Mouse (Mus musculus): ENCODE data around the gene Slc35f6.

The Slc35f6 gene

DNA sequence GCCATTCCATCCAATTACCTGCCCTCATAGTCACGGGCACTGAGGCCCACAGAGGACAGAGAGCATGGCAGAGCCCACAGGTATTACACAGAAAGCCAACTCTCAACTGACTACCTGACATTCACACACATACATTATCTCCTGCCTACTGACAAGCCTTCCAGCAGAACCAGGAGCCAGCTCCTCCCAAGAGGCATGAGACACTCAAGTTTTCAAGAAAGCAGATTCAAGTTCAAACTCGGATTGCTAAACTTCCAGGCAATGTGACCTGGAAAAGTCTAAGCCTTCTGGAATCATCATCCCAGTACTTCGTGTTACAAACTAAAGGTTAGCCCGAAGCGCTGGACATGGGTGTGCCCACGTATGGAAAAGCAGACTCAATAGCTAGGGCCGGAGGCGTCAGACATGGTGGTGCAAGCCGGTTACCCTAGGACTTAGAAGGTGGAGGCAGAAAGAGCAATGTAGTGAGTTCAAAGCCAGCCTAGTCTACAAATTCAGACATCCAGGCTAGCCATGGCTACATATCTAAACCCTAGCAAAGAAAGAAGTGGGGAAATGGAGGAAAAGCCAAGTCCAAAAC is 26.4 kb upstream of the Slc35f6 start:
- no peak for DNase-seq (ENCODE audit: low spot score in 2 of 2)

DNA sequence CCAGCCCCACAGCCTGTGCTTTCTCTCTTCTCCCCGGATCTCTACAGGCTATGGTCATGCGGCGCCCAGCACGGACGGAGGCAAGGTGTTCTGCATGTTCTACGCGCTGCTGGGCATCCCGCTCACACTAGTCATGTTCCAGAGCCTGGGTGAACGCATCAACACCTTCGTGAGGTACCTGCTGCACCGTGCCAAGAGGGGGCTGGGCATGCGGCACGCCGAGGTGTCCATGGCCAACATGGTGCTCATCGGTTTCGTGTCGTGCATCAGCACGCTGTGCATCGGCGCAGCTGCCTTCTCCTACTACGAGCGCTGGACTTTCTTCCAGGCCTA is 25.9 kb upstream of the Slc35f6 start:
- DNase-seq (ENCODE audit: low spot score in 2 of 2): no peak

DNA sequence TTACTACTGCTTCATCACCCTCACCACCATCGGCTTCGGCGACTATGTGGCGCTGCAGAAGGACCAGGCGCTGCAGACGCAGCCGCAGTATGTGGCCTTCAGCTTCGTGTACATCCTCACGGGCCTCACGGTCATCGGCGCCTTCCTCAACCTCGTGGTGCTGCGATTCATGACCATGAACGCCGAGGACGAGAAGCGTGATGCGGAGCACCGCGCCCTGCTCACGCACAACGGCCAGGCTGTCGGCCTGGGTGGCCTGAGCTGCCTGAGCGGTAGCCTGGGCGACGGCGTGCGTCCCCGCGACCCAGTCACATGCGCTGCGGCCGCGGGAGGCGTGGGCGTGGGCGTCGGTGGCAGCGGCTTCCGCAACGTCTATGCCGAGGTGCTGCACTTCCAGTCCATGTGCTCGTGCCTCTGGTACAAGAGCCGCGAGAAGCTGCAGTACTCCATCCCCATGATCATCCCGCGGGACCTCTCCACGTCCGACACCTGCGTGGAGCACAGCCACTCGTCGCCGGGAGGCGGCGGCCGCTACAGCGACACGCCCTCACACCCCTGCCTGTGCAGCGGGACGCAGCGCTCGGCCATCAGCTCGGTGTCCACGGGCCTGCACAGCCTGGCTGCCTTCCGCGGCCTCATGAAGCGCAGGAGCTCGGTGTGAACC is 25.4 kb upstream of the Slc35f6 start:
- peak; percentile 45 to 67 for DNase-seq (ENCODE audit: low spot score in 2 of 2)

DNA sequence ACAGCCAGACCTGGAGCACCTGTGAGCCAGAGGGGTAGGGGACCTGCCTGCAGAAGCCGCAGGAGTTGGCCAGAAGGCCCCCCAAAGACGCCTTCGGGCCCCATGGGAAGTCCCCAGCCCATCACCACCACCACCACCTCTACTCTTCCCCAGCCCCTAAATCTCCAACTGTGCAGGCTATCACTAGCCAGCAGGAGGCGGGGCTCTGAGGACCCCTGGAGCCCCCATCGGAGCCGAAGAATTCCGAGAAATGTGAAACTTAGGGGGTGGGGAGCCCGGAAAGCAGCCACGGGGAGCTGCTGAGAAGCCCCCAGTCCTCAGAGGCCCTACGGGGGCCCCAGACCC is 24.9 kb upstream of the Slc35f6 start:
- no peak for DNase-seq (ENCODE audit: low spot score in 2 of 2)

DNA sequence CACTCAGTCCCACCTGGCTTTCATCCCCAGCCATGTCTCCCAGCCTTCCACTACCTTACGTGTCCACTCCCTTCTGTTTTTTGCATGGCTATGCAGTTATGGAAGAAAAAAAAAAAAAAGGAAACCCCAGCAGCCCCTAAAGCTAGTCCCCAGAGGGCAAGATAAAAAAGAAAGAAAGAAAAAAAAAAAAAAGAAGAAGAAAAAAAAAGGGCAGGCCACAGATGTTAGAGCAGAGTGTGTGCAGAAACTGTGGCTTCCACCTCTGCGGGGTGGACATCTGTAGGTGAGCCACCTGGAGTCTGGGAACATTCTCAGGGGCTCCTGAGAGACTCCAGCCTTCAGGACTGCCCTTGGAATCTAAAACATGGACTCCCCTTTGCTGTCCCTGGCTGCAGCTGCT is 24.4 kb upstream of the Slc35f6 start:
- DNase-seq (ENCODE audit: low spot score in 2 of 2): no peak

DNA sequence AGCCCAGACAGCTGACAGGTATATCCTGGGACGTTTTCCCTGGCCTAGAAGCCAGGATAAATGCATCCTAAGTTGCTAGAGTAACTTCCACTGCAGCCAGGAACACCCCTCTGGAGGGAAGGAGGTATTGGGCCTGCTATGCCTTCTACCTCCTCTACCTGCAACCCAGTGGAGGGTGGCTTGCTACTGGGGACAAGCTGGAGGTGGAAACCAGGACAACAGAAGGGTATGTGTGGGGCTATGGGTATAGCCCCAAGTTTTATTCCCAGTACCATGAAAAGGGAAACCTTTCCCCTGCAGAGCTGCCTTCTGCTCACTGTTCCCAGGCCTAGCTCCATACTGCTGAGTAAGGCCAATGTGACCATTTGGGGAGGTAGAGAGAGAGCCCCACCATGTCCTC is 23.4 kb upstream of the Slc35f6 start:
- no peak for DNase-seq (ENCODE audit: low spot score in 2 of 2)

DNA sequence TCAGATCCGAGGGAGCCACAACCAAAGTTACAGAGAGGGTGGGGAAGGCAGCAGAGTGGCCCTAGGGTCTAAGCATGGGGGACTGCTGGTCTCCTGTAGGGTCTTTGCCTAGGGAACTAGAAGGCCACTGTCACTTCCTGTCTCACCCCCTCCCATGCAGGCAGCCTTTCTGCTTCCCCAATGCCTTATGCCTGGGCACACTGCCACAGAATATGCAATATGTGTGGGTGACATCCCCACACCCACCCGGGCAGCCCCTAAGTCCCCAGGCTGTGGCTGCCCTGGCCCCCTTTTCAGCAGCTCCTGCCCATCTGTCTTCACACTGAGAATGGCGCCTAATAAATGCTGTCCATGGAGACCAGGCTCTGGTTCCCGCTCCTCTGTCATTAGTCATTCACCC is 22.8 kb upstream of the Slc35f6 start:
- DNase-seq (ENCODE audit: low spot score in 2 of 2): no peak

DNA sequence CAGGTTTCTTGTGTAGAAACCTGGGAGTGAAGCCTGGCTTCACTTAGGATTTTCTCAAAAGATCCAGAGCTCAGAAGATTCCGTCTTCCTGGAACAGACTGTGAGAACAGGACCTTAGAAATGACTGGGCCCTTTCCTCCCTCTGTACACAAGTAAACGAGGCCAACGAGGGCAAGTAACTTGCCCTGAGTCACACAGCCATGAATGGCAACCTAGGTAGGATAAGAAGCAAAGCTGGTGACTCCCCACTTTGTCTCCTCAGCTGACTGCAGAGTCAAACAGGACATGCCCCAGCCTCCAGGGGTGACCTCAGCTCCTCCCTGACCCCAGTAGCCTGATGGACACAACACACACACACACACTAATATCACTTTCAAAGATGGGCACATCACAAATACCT is 22.4 kb upstream of the Slc35f6 start:
- no peak for DNase-seq (ENCODE audit: low spot score in 2 of 2)

DNA sequence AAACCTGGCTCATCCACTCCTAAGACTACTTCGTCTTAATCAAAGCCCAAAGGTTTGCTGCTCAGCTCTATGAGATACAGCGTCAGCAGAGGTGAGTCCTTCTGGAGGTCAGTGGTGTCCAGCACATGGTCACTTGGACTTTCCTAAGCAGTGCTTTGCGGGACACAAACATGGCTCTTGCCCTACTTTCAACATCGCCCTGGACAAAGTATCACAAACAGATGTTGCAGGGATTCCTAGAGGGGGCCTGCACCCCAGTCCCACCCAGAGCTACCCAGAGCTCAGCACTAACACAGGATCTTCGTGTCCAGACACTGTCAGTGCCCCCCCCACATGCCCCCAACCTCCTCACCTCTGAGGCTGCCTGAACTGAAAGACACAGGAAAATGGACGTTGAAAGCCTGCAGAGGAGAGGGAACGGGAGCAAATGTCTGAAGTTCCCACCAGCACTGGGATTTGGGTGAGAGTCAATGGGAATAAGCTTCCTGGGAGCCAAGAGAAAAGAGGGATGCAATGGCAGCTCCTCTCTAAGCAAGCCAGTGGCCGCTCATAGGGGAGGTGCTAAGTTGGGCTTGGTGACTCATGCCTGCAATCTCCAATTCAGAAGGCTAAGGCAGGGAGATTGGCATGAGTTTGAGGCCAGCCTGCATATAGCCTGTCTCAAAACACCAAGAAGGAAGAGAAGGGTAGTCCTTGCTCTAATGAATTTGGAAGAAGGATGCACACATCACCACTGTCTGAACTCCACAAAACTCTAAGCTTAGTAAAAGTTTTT is 21.2 kb upstream of the Slc35f6 start:
- no peak for DNase-seq (ENCODE audit: low spot score in 2 of 2)

DNA sequence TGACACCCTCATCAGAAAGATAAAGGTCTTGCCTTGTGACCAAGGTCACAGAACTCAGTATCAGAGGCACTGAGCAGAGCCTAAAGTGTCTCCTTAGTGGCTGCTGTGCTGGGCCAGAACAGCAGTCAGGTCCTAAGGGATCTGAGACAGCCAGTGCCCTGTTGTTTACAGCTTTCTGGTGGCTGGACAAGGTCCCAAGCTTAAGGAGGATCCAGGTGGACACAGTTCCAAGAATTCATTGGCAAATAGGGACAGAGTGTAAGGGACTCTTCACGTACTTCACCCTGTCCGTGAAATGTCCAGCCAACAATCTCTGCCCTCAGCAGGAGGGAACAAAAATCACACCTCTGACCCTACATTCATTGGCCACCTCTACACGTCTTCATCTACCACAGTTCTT is 19.2 kb upstream of the Slc35f6 start:
- no peak for DNase-seq (ENCODE audit: low spot score in 2 of 2)

DNA sequence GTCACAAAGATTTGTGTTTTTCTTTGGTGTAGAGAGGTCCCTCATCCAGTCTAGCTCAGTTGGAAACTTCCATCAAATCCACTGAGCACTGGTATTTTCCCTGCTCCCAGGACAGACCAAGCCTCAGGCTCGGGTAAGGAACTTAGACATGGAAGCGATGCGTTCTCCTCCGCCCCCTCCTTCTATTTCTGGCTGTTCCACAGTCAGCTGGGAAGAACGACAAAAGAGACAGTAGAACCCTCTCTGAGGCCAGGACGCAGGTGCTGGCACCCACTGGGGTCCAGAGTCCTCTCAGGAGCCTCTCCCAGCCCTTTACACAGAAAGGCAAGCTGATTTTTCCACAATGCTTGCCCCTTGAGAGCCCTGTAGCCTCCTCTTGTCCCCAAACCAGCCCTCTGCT is 17.3 kb upstream of the Slc35f6 start:
- no peak for DNase-seq (ENCODE audit: low spot score in 2 of 2)

DNA sequence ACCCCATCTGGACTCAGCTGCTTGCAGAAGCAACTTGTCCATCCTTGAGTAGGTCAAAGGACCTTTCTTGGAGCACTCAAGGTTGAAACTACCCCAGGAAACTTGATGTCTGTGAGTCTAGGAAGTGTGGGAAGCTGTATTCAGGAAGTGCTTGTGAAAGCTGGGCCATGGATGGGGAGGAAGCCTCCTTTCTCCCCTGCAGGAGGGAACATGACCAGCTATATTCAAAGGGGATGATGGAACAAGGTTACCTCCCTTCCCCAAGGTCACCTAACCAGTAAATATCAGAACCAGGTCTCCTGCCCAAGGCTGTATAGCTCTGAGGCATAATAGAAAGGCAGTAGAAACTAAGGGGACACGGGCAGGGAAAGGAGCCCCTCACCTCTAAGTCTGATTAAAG is 15.6 kb upstream of the Slc35f6 start:
- DNase-seq (ENCODE audit: low spot score in 2 of 2): no peak

DNA sequence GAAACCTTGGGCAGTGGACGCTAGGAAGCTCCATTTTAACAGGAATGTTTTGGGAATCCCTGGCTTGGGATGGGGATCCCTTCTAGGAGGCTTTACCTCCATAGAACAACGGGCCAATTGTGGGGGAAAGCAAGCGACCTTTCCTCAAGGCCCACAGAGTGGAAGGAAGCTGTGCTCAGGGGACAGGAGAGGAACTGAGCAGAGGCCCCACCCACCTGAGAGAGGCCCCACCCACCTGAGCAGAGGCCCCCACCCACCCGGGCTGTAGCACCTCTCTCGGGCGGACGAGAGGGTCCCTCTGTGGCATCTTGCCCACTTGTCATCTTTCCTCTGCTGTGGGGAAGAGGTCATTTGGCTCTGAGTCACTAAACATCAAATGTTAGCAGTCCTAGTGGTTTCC is 10.7 kb upstream of the Slc35f6 start:
- DNase-seq (ENCODE audit: low spot score in 2 of 2): no peak

DNA sequence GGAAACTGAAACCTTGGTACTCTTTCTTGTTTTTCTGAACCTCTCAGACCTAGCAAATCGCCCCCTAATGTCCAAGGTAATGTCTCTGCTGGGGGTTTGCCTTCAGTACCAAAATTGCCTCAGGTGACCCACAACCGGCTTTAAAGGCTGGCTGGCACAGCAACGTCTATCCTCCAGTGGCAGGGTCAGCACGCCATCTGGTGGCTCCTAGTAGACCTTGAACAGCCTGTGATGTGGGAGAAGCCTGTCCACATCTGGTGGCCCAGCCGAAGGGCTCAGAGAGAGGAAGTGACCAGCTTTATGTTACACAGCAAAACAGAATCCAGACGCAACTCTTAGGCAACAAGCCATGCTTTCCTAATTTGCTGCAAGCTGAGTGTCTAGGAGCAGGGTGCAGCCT is 9.7 kb upstream of the Slc35f6 start:
- peak; percentile 42 to 68 for DNase-seq (ENCODE audit: low spot score in 2 of 2)

DNA sequence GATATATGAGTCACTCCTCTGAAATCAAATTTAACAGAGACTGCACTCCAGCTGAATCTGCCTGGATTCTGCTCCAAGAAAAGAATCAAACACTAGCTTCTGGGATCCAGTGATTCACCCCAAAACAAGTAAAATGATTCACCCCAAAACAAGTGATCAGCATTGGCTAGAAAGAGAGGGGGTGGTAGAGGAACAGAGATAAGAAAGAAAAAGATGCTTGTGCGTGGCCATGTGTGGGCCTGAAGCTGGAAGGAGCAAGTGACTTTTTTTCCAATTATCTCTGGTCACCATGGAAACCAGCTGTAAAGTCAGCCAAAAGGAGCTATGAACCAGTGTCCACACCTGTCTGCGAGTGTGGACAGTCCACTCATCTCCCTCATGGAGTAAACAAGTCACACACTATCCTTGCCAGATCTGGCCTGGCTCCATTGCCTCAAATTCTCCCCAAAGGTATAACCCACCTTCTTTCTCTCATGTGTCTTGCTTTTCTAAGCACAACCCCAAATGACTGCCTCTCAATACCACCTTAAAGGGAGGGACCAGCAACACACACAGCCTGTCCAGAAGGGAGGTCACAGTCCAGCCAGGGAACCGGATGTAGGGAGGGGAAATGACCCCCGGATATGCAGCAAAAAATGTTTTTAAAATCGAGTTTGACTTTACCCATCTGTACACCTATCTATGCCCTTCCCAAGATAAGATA is 4.1 kb upstream of the Slc35f6 start:
- no peak for DNase-seq (ENCODE audit: low spot score in 2 of 2)

DNA sequence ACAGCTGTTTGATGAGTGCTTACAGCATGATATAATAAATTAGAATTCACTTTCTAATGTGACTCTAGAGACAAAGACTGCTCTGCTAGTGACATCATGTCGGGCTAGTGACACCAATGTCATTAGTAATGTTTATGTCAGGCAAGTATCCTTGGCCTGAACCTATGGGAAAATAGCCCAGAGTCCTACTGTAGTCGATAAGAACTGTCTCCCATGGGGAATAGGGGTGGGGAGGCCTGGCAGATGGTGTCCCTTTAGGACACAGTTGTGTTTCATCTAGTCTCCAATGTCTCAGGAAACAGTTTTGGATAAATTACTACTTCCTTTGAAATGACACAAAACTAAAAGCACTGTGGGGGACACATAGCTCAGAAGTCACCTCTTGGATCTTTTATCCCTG is 1.7 kb upstream of the Slc35f6 start:
- no peak for DNase-seq (ENCODE audit: low spot score in 2 of 2)

DNA sequence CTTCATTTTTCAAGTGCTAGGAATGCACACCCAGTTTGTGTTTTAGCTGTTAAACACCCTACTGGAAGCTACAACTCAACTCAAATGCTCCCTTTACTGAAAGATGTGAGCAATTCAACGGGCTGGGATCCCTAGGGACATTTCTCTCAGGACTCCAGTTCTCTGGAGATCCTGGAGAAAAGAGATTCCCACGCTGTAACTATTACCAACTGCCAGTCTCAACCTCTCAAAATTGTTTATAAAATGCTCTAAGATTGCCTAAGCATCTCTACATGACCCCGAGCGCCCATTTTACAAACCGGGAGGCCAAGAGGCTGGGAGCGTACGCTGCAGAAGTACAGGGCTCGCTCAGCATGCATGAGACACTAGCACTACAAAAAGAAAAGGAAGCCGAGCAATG is 337 bp upstream of the Slc35f6 start:
- no peak for DNase-seq (ENCODE audit: low spot score in 2 of 2)

DNA sequence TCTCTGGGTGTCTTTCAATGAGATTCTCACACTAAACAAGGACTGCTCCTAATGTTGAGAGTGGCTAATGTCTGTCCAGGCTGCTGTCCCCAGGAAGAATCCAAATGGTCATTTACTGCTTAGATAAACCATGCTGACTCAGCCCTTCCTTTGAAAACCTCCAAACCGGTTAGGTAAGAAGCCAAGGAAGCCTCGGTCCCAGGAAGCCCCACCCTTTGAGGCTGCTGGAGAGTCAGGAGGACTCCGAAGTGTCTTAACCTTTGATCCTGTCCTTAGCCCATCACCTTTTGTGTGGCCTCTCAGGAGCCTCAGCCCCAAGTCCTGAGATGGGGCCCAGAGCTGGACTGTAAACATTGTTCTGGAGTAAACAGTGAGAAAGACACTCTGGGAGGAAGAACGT is 1.8 kb downstream of the Slc35f6 start:
- no peak for DNase-seq (ENCODE audit: low spot score in 2 of 2)

DNA sequence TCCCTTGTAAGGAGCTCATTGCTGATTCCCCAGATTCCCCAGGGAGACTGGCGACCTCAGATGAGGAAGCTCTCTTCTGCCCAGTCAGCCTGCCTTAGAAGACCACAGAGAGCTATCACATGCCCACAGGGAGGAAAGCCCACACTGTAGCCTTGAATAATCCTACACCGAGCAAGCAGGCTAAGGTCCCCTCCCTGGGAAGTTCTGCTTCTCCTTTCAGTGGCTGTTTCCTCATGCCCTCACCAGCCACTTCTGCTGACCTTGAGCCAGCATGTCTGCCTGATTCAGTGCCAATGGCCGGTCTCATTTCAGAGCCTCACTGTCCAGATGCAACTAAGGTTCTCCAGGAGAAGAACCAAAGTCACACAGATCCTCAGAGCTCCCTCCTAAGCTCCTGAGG is 3.0 kb downstream of the Slc35f6 start:
- DNase-seq (ENCODE audit: low spot score in 2 of 2): no peak

DNA sequence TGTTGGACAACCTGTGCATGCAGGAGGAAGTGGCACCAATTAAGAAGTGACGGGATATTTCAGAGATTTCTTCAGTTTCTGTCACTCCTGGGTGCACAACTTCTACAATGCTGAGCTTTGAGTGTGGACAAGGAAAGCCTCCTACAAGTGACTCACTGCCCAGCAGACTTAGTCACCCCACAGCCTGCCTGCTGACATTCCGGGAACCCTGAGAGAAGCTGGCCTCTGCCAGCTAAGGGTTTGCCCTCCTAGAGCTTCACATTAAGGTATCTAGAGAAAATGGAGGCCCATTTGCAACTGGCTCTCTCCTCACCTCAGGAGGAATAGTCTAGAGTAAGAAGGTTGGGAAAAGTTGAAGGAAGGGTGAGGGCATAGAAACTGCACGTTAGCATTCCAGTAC is 3.8 kb downstream of the Slc35f6 start:
- no peak for DNase-seq (ENCODE audit: low spot score in 2 of 2)

DNA sequence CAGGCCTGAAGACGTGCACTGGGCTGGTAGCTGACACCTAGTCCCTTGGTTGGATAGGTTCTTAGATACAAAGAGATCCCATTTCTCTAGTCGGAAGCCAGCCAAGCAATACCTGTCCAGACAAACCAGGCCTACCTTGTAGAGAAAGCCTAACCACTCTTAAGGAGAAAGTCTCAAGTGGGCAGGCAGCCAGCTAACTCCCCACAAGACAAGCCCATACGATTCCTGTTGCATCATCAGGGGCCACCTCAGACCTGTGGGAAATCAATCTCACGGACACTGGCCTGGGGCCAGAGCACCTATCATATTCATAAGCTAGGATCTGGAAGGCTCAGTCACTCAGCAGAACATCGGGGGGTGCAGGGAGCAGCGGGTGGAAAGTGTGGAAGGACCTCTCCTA is 5.5 kb downstream of the Slc35f6 start:
- DNase-seq (ENCODE audit: low spot score in 2 of 2): no peak

DNA sequence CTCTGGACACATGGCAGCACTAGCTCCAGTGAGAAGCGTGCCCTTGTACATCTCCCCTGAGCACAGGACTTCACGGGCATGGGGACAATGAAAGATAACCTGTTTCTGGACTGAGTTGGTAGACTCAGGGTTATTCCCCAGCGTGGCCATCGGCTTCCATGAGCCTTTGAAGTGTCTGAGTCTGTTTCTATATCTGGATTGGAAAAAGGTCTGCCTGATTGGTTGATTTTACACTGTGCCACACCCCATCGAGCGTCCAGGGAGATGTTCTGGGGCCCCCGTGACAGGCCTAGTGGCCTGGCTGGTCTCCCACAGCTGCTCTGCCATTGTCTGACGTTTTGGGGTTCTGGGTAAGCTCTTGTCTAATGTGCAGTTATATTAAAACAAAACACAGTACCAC is 7.3 kb downstream of the Slc35f6 start:
- no peak for DNase-seq (ENCODE audit: low spot score in 2 of 2)
